Mouse (Mus musculus): ENCODE results near the gene Cfap77.
"Not testable (repeated sequence)": the region's sequence is repeated elsewhere in the genome, so short reads cannot be mapped to it uniquely, and the experiment has no call there.

The Cfap77 gene

GRCm38 (mm10) chr2:29054991-29055390 lies at the start of gene Cfap77:
TSS of gene Cfap77 (minus strand) at chr2:29055066.
- peak; percentile 55 for DNase-seq (ENCODE audit: low spot score)

- not testable (repeated sequence) for DNase-seq (ENCODE audit: low spot score)
These were observed 47.8 kb upstream of the Cfap77 start for GRCm38 (mm10) chr2:29102416-29103377.

- no peak for DNase-seq (ENCODE audit: low spot score)
These were observed 46.1 kb upstream of the Cfap77 start for GRCm38 (mm10) chr2:29100822-29101534.

- no peak for DNase-seq (ENCODE audit: low spot score)
These were observed 44.8 kb upstream of the Cfap77 start for GRCm38 (mm10) chr2:29099646-29100045.

DNA sequence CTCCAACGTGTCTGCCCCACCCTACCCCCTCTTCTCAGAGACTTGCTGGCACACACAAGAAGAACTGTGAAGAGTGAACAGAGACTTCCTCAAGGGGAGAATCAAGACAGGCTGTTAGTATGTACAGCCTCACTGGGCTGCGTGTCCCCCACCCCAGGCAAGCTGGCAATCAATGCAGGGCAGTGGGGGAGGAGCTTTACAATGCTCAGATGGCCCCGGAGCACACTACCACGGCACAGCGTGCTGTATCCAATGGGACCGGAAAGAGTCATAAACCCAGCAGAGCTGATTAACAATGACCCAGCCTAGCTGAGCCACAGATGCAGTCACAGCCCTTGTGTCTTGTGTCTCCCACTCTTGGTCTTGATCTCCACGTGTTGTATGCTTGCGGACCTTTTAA lies 43.9 kb upstream of the Cfap77 start:
- DNase-seq (ENCODE audit: low spot score) = no peak

DNA sequence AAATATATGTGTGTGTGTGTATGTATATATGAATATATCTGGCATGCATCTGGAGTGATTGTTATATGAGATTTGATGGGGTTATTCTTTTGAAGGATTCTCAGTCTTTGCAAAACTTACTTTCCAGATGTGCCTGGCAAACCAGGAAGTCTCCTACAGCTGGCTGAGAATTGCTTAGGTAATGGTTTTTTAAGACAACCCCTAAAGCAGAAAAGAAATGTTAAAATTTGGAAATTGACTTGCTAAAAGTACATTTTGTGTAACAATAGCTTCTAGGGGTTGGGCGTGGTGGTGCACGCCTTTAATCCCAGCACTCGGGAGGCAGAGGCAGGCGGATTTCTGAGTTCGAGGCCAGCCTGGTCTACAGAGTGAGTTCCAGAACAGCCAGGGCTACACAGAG lies 43.1 kb upstream of the Cfap77 start:
- not testable (repeated sequence) for DNase-seq (ENCODE audit: low spot score)

- no peak for DNase-seq (ENCODE audit: low spot score)
These were observed 42.6 kb upstream of the Cfap77 start for GRCm38 (mm10) chr2:29097465-29097864.

DNA sequence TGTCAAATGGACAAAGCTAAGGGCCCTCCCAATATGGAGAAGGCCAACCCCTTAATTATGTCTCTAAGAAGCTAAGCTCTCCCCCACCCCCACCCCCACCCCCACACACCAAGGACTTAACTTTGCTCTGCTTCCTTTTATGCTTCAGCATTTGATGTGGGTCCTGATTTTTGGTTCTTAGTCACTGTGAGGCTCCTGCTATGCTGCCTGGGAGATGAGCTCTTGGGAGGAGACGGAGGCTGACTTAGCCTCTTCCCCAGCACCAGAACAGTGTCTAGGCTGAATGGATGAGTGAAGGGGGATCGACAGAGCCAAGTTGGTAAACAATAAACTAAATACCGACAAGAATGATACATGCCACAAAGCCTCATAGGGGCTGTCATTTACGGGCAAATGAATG lies 41.9 kb upstream of the Cfap77 start:
- no peak for DNase-seq (ENCODE audit: low spot score)

GRCm38 (mm10) chr2:29095674-29096073 lies 40.8 kb upstream of the Cfap77 start:
- no peak for DNase-seq (ENCODE audit: low spot score)

DNA sequence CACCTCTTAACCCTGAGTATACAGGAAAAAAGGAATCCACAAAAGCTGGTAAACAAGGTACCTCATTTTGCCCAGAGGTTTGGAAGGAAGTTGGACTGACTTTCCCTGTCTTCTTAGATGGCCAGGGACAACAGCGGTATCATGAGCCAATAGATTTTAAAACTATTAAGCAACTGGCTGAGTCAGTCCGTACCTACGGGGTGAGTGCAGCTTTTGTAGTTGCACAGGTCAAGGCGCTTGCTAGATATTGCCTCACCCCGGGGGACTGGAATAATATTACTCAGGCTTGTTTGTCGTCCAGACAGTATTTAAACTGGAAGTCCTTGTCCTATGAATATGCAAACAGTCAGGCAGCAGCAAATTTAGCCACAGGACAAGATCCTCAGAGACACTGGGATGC lies 34.4 kb upstream of the Cfap77 start:
- not testable (repeated sequence) for DNase-seq (ENCODE audit: low spot score)

DNA sequence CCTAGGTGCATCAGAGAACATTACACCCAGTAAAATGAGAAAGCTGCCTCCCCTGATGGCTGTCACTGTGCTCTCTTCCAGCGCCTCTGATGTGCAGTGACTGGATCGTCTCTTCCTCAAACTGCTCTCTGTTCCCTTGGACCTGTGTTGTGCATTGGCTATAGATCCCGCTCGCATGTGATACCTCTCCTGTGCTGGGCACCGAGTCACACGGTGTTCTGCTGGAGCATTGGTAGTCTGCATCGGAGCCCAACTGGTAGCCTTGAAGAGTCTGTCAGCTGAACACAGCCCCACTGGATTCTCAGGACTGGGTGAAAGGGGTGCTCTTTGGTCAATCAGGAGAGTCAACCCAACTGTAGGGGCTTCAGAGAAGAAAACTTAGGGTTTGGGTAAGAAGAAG lies 31.2 kb upstream of the Cfap77 start:
- no peak for DNase-seq (ENCODE audit: low spot score)

DNA sequence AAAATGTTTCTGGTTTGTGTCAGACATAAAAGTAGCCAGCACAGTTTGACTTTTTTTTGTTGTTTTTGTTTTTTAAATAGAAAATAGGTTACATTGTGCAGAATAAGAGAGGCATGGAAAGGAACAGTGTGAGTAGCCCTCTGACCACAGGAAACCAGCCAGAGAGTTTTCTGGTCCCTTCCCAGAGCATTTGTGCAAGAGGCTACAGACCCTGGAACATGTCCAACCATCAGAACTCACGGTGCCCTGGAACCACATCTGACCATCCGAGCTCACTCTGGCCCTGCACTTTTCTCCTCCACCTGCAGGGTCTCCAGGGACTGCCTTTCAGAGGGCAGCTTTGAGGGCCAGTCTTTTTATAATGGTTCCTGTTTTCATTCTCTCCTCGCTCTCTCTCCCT lies 27.1 kb upstream of the Cfap77 start:
- DNase-seq (ENCODE audit: low spot score) = no peak

GRCm38 (mm10) chr2:29076226-29076625 lies 21.4 kb upstream of the Cfap77 start:
- DNase-seq (ENCODE audit: low spot score) = no peak

- DNase-seq (ENCODE audit: low spot score) = no peak
These were observed 20.6 kb upstream of the Cfap77 start for GRCm38 (mm10) chr2:29075331-29076070.

GRCm38 (mm10) chr2:29074676-29075075 lies 19.8 kb upstream of the Cfap77 start:
- DNase-seq (ENCODE audit: low spot score) = no peak

- no peak for DNase-seq (ENCODE audit: low spot score)
These were observed 11.5 kb upstream of the Cfap77 start for GRCm38 (mm10) chr2:29066410-29066809.

GRCm38 (mm10) chr2:29065796-29066195 lies 10.9 kb upstream of the Cfap77 start:
- no peak for DNase-seq (ENCODE audit: low spot score)

GRCm38 (mm10) chr2:29060135-29060597 lies 5.3 kb upstream of the Cfap77 start, which contains the start of gene Ttf1:
TSS of gene Ttf1 (plus strand) at chr2:29060262.
- DNase-seq (ENCODE audit: low spot score) = peak; percentile 90

DNA sequence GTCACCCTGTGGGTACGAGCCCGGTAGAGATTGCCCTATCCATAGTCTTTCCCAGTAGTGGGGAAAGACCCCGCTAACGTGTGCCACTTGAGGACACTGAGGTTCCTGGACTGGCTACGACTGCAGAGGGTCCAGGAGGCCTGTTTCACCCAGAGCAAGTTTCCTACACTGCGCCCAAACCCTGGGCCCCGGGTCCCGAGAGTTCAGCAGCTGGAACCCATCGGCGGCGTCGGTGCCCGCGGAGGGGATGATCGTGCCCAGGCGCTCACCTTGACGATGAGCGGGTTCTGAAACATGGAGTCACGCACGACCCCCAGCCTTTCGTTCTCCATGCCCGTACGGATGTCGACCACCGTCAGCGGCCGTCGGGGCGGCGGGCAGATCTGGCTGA lies 326 bp downstream of the Cfap77 start:
- no peak for DNase-seq (ENCODE audit: low spot score)

GRCm38 (mm10) chr2:29053802-29054544 lies 893 bp downstream of the Cfap77 start:
- DNase-seq (ENCODE audit: low spot score) = peak; percentile 62

GRCm38 (mm10) chr2:29052943-29053454 lies 1.9 kb downstream of the Cfap77 start:
- peak; percentile 56 for DNase-seq (ENCODE audit: low spot score)

Measured in c-Kit-positive CD71-positive TER-119-positive erythroid progenitor cells, embryonic 14.5 days (primary cell).